Mouse (Mus musculus) midbrain, embryonic 16.5 days (tissue): Measurements from ENCODE around the gene Pak6. TPM values are rescaled to one million over a fixed set of nuclear protein-coding genes. Genes with fewer than 3 reads are reported as not detected.
A peak's percentile ranks its signal among the peaks of the same experiment; 100 is the strongest.

Experiments
- ATAC-seq: fragments of 200-750 bp; cut with Nextera tagmentation; 2 replicates; pipeline ENCODE4 v1.8.0; 2017; ENCODE audit warnings: moderate TSS enrichment
- H3K27ac ChIP-seq: fragments of 300-500 bp; sonication (generic); 2 replicates; pipeline ENCODE4 v1.5.1; 2014; ENCODE audit warnings: mild to moderate bottlenecking, low read length, mixed read lengths
- H3K27me3 ChIP-seq: fragments of 300-500 bp; sonication (generic); 2 replicates; pipeline ENCODE4 v1.6.1; 2014; ENCODE audit warnings: low read depth, low read length, mixed read lengths; ENCODE audit not compliant: control insufficient read depth, insufficient read depth
- H3K36me3 ChIP-seq: fragments of 300-500 bp; sonication (generic); 2 replicates; pipeline ENCODE4 v1.6.1; 2014; ENCODE audit warnings: mild to moderate bottlenecking, low read length, moderate library complexity, mixed read lengths; ENCODE audit not compliant: control insufficient read depth, insufficient read depth
- H3K4me1 ChIP-seq: fragments of 300-500 bp; sonication (generic); 2 replicates; pipeline ENCODE4 v1.6.1; 2014; ENCODE audit warnings: mild to moderate bottlenecking, low read length, mixed read lengths; ENCODE audit not compliant: control insufficient read depth, insufficient read depth
- H3K4me2 ChIP-seq: fragments of 300-500 bp; sonication (generic); 2 replicates; pipeline ENCODE4 v1.6.1; 2014; ENCODE audit warnings: mild to moderate bottlenecking, low read length, mixed read lengths
- H3K4me3 ChIP-seq: fragments of 300-500 bp; sonication (generic); 2 replicates; pipeline ENCODE4 v1.5.1; 2014; ENCODE audit warnings: low read depth, mild to moderate bottlenecking, low read length, moderate library complexity, mixed read lengths
- H3K9ac ChIP-seq: fragments of 300-500 bp; sonication (generic); 2 replicates; pipeline ENCODE4 v1.6.1; 2014; ENCODE audit warnings: low read depth, low read length, mixed read lengths
- H3K9me3 ChIP-seq: fragments of 300-500 bp; sonication (generic); replicated peaks from 2 replicates; pipeline ENCODE4 v1.6.1; 2014; ENCODE audit warnings: mild to moderate bottlenecking, low read length, mixed read lengths; ENCODE audit not compliant: control insufficient read depth, poor library complexity, severe bottlenecking
- WGBS: fragments of 180-500 bp; shearing (Covaris S2); extraction: QIAGEN DNeasy Blood & Tissue Kit; methylation state at CpG from one replicate; pipeline ENCODE4 v1.1.7; 2014; 5-methylcytosine and 5-hydroxymethylcytosine counted together
- polyA plus RNA-seq: library from polyadenylated mRNA; unstranded; fragments of >200 nt; fragmentation: Nextera tagmentation; extraction: Ambion mirVana; gene quantifications from 2 replicates; pipeline ENCODE4 v1.2.1, GENCODE M21; 2015

Gene Pak6
- polyA plus RNA-seq, 1 experiment from 2014 or later: 65.5 TPM

DNA sequence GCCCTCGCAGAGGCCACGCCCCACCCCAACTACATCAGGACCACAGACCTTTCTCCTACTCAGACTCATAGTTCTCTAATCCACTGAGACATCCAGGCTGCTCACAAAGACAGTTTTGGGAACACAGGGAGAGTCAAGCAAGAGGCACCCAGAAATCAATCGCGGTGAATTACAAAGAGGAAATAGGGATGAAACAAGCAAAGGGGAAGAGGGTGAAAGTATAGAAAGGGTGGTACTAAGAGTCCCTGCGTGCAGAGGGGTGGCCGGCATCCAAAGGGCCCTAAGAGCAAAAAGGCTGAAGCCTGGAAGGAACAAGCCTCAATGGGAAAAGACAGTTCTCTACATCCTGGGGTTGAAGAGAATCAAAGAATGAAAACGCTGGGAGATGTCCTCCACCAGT lies 81.5 kb downstream of the Pak6 start:
- ATAC-seq: no peak
- no peaks in the 10 kb centered on the region for H3K9me3 ChIP-seq
- peak overlapping the region; percentile 94 for H3K4me2 ChIP-seq
- no peak overlapping the region for H3K9ac ChIP-seq
- 10% methylated on average over 7 of the region's 7 CpGs for WGBS
- no peaks in the 10 kb centered on the region for H3K36me3 ChIP-seq
- peaks cover 31% of the 10 kb centered on the region for H3K4me1 ChIP-seq
- H3K27ac ChIP-seq: no peak overlapping the region
- H3K27me3 ChIP-seq: peaks cover 4% of the 10 kb centered on the region; the same call in 1 of the 2 replicates
- H3K4me3 ChIP-seq: no peak overlapping the region; the same call in 1 of the 2 replicates

DNA sequence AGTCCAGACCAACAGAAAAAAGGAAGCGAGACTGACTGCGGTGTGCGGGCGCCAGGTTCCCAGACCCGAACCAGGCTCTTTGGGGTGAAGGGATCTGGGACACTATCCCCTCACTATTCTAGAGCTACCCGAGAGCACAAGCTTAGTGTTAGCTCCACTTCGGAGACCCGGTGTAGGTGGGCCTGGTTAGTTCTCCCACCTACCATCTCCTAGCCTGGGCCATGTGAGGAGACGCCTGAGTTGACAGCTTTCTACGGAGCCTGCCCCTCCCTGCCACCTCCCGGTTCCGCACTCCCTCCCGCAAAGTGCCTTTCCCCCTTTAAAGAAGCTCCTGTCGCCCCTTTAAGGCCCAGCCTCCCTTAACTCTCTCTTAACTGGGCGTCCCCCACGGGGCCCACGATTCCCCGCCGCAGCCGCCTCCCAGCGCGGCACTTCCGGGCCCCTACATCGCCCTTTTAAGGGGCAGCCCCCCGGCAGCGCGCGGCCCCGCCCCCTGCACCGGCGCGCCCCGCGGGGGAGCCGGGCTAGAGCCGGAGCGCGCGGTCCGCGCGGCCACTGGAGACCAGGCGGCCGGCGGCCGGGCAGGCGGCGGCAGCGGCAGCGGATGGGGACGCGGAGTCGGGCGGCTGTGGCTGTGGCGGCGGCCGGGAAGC lies 82.3 kb downstream of the Pak6 start, which contains the start of gene Inafm2:
Gene Inafm2, plus strand, starts transcription at position 527 of the 653 bp plus-strand sequence.
- peak within 1 kb of the TSS; percentile 95 for H3K9ac ChIP-seq
- peak within 1 kb of the TSS; percentile 90 for H3K4me3 ChIP-seq
- peak within 1 kb of the TSS; percentile 77 for H3K27ac ChIP-seq
- peaks cover 4% of the 10 kb centered on the region; the same call in 1 of the 2 replicates for H3K27me3 ChIP-seq
- H3K4me2 ChIP-seq: peak within 1 kb of the TSS; percentile 94
- no peaks in the 10 kb centered on the region for H3K9me3 ChIP-seq
- WGBS: under 1% methylated on average over 40 of the region's 57 CpGs
- peak; percentile 93 for ATAC-seq
- H3K4me1 ChIP-seq: peaks cover 33% of the 10 kb centered on the region
- no peaks in the 10 kb centered on the region for H3K36me3 ChIP-seq

GRCm38 (mm10) chr2:118745915-118746901 lies 83.1 kb downstream of the Pak6 start:
- no peaks in the 10 kb centered on the region for H3K9me3 ChIP-seq
- H3K9ac ChIP-seq: peak overlapping the region; percentile 95
- H3K4me2 ChIP-seq: peak overlapping the region; percentile 94
- H3K27me3 ChIP-seq: peaks cover 4% of the 10 kb centered on the region; the same call in 1 of the 2 replicates
- WGBS: under 1% methylated on average over 101 of the region's 113 CpGs
- ATAC-seq: peak; percentile 61
- H3K4me1 ChIP-seq: peaks cover 33% of the 10 kb centered on the region
- peak overlapping the region; percentile 77 for H3K27ac ChIP-seq
- no peaks in the 10 kb centered on the region for H3K36me3 ChIP-seq
- peak overlapping the region; percentile 90 for H3K4me3 ChIP-seq

DNA sequence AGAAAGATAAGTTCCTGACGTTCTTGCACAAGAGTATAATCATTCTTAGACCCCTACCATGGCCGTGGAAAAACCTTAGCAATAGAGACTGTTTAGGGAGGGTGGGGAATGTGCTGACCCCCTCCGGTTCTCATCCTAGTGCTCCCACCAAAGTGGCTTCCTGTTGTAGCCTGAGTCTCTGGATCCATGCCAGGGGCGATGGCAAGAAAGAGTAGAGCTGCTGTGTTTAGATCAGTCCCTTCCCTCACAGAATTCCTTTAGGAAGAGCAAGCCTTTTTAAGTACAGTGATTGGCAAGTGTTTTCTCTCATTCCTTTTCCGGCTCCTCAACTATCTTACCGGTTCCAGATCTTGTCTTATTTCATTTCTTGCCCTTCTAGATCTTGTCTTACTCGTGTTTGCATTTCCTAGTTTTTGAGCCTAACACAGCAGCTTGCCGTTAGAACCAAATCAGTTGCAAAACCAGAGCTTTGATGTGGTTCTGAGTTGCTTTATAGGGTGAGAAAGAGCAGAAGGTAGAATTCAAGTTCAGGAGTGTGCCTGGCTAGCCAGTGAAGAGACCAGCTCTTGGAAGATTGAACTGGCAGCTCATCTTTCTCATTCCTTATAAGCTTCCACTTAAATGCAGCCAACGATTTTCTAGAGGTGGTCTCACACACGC lies 84.3 kb downstream of the Pak6 start:
- Histone ChIP-seq H3K27me3 (0 out of 2 replicates have a peak, but pooled peaks cover 4% of the 10 kb centered on the region), H3K9me3 (no peaks in the 10 kb centered on the region), H3K4me2 (peak overlapping the region; percentile 94), H3K27ac (no peak overlapping the region), H3K4me3 (peak overlapping the region; percentile 90), H3K9ac (no peak overlapping the region), H3K4me1 (peaks cover 33% of the 10 kb centered on the region), H3K36me3 (no peaks in the 10 kb centered on the region)
- 30% methylated on average over 10 of the region's 10 CpGs for WGBS
- no peak for ATAC-seq

Other genes starting within 250 kb of the Pak6 start
- gene Srp14, start 183.6 kb upstream of the Pak6 start, polyA plus RNA-seq: 306 and 312 TPM in 2 replicates
- 1.2 and 2.0 TPM in 2 replicates for gene Bmf, start 113.6 kb upstream of the Pak6 start, polyA plus RNA-seq
- 7.0 and 8.8 TPM in 2 replicates for gene Bub1b, start 65.1 kb upstream of the Pak6 start, polyA plus RNA-seq
- not detected in 2 replicates for gene Ankrd63, start 40.7 kb downstream of the Pak6 start, polyA plus RNA-seq
- gene Plcb2, start 65.1 kb downstream of the Pak6 start, polyA plus RNA-seq: 0.44 and 0.50 TPM in 2 replicates
- gene Inafm2, start 82.5 kb downstream of the Pak6 start, polyA plus RNA-seq: 17.9 and 18.9 TPM in 2 replicates
- 1.2 and 1.6 TPM in 2 replicates for gene Ccdc9b, start 99.4 kb downstream of the Pak6 start, polyA plus RNA-seq
- not detected in 2 replicates for gene Phgr1, start 109.5 kb downstream of the Pak6 start, polyA plus RNA-seq
- 72.3 and 77.0 TPM in 2 replicates for gene Disp2, start 116.4 kb downstream of the Pak6 start, polyA plus RNA-seq
- 13.8 TPM in 2 replicates for gene Knstrn, start 150.7 kb downstream of the Pak6 start, polyA plus RNA-seq
- gene Ivd, start 198.7 kb downstream of the Pak6 start, polyA plus RNA-seq: 38.6 and 46.3 TPM in 2 replicates
- gene Bahd1, start 237.1 kb downstream of the Pak6 start, polyA plus RNA-seq: 6.4 and 6.9 TPM in 2 replicates